Mouse (Mus musculus) cerebral cortex, adult 2 months (tissue): ENCODE results near the gene Rev1.

ENCODE experiments used
- whole genome bisulfite sequencing: fragments of 180-500 bp; shearing (Covaris S2); methylation state at CpG from one replicate; pipeline ENCODE4 v1.1.7; 2018; 5-methylcytosine and 5-hydroxymethylcytosine counted together

The Rev1 gene

GRCm38 (mm10) chr1:38058417-38058816 lies 71.2 kb downstream of the Rev1 start:
- WGBS: 78% methylated on average over 6 of the region's 6 CpGs

GRCm38 (mm10) chr1:38055176-38055575 lies 74.4 kb downstream of the Rev1 start:
- 70% methylated on average over 5 of the region's 5 CpGs for WGBS

GRCm38 (mm10) chr1:38049562-38049961 lies 80.0 kb downstream of the Rev1 start:
- 39% methylated on average over 4 of the region's 4 CpGs for WGBS

GRCm38 (mm10) chr1:38048121-38048520 lies 81.5 kb downstream of the Rev1 start:
- 80% methylated on average over 3 of the region's 3 CpGs for WGBS

- 77% methylated on average over 2 of the region's 2 CpGs for WGBS
Observed at GRCm38 (mm10) chr1:38038898-38039297, 90.7 kb downstream of the Rev1 start.

- WGBS: 84% methylated on average over 5 of the region's 5 CpGs
Observed at GRCm38 (mm10) chr1:38037375-38037774, 92.2 kb downstream of the Rev1 start.

- 89% methylated on average over 4 of the region's 4 CpGs for WGBS
Observed at GRCm38 (mm10) chr1:38035521-38035920, 94.1 kb downstream of the Rev1 start.

GRCm38 (mm10) chr1:38031391-38031790 lies 98.2 kb downstream of the Rev1 start:
- 85% methylated on average over 5 of the region's 5 CpGs for WGBS

GRCm38 (mm10) chr1:38027301-38027700 lies 102.3 kb downstream of the Rev1 start:
- 91% methylated on average over 7 of the region's 7 CpGs for WGBS

- WGBS: 95% methylated on average over 2 of the region's 2 CpGs
Observed at GRCm38 (mm10) chr1:38014551-38015203, 114.9 kb downstream of the Rev1 start.

- WGBS: 63% methylated on average over 3 of the region's 3 CpGs
Observed at GRCm38 (mm10) chr1:38012104-38012503, 117.5 kb downstream of the Rev1 start.

- 71% methylated on average over 6 of the region's 6 CpGs for WGBS
Observed at GRCm38 (mm10) chr1:38011647-38012046, 118.0 kb downstream of the Rev1 start.

- WGBS: 44% methylated on average over 3 of the region's 3 CpGs
Observed at GRCm38 (mm10) chr1:38006741-38007140, 122.9 kb downstream of the Rev1 start.

GRCm38 (mm10) chr1:38003046-38003445 lies 126.6 kb downstream of the Rev1 start:
- 83% methylated on average over 3 of the region's 3 CpGs for WGBS
